Mouse (Mus musculus): ENCODE measurements around the gene Micall2.
"Not testable (repeated sequence)": the region's sequence is repeated elsewhere in the genome, so short reads cannot be mapped to it uniquely, and the experiment has no call there.

Micall2 gene

GRCm38 (mm10) chr5:139735677-139736503 lies at the start of gene Micall2:
Micall2 (minus strand) TSS chr5:139736336.
- in situ Hi-C loops (cut with MboI; ENCODE audit: low pct_unique_long_range_greater_than_20kb in 1 of 2, low sequenced_read_pairs in 2 of 2, unreplicated experiment in 1 of 2), result no loop called here

- in situ Hi-C loops (cut with MboI; ENCODE audit: low pct_unique_long_range_greater_than_20kb in 1 of 2, low sequenced_read_pairs in 2 of 2, unreplicated experiment in 1 of 2), result no loop called here
These were observed 45.3 kb upstream of the Micall2 start for GRCm38 (mm10) chr5:139781406-139781805.

- in situ Hi-C loops (cut with MboI; ENCODE audit: low pct_unique_long_range_greater_than_20kb in 1 of 2, low sequenced_read_pairs in 2 of 2, unreplicated experiment in 1 of 2), result no loop called here
These were observed 40.8 kb upstream of the Micall2 start for GRCm38 (mm10) chr5:139776966-139777365.

GRCm38 (mm10) chr5:139775216-139775926 lies 39.2 kb upstream of the Micall2 start, which contains the start of gene Ints1:
Ints1 (minus strand) TSS chr5:139775674.
- in situ Hi-C loops (cut with MboI; ENCODE audit: low pct_unique_long_range_greater_than_20kb in 1 of 2, low sequenced_read_pairs in 2 of 2, unreplicated experiment in 1 of 2), result no loop called here

GRCm38 (mm10) chr5:139768216-139768615 lies 32.1 kb upstream of the Micall2 start:
- in situ Hi-C loops (cut with MboI; ENCODE audit: low pct_unique_long_range_greater_than_20kb in 1 of 2, low sequenced_read_pairs in 2 of 2, unreplicated experiment in 1 of 2), result no loop called here

- in situ Hi-C loops (cut with MboI; ENCODE audit: low pct_unique_long_range_greater_than_20kb in 1 of 2, low sequenced_read_pairs in 2 of 2, unreplicated experiment in 1 of 2), result no loop called here
These were observed 28.2 kb upstream of the Micall2 start for GRCm38 (mm10) chr5:139764296-139764695.

- in situ Hi-C loops (cut with MboI; ENCODE audit: low pct_unique_long_range_greater_than_20kb in 1 of 2, low sequenced_read_pairs in 2 of 2, unreplicated experiment in 1 of 2), result no loop called here
These were observed 22.0 kb upstream of the Micall2 start for GRCm38 (mm10) chr5:139758096-139758495.

GRCm38 (mm10) chr5:139756586-139756985 lies 20.4 kb upstream of the Micall2 start:
- in situ Hi-C loops (cut with MboI; ENCODE audit: low pct_unique_long_range_greater_than_20kb in 1 of 2, low sequenced_read_pairs in 2 of 2, unreplicated experiment in 1 of 2), result no loop called here

- in situ Hi-C loops (cut with MboI; ENCODE audit: low pct_unique_long_range_greater_than_20kb in 1 of 2, low sequenced_read_pairs in 2 of 2, unreplicated experiment in 1 of 2), result no loop called here
These were observed 20.0 kb upstream of the Micall2 start for GRCm38 (mm10) chr5:139756135-139756534.

GRCm38 (mm10) chr5:139754753-139755152 lies 18.6 kb upstream of the Micall2 start:
- in situ Hi-C loops (cut with MboI; ENCODE audit: low pct_unique_long_range_greater_than_20kb in 1 of 2, low sequenced_read_pairs in 2 of 2, unreplicated experiment in 1 of 2), result no loop called here

GRCm38 (mm10) chr5:139750535-139750934 lies 14.4 kb upstream of the Micall2 start:
- in situ Hi-C loops (cut with MboI; ENCODE audit: low pct_unique_long_range_greater_than_20kb in 1 of 2, low sequenced_read_pairs in 2 of 2, unreplicated experiment in 1 of 2), result no loop called here

- in situ Hi-C loops (cut with MboI; ENCODE audit: low pct_unique_long_range_greater_than_20kb in 1 of 2, low sequenced_read_pairs in 2 of 2, unreplicated experiment in 1 of 2), result no loop called here
These were observed 13.4 kb upstream of the Micall2 start for GRCm38 (mm10) chr5:139749413-139750125.

- in situ Hi-C loops (cut with MboI; ENCODE audit: low pct_unique_long_range_greater_than_20kb in 1 of 2, low sequenced_read_pairs in 2 of 2, unreplicated experiment in 1 of 2), result no loop called here
These were observed 9.6 kb upstream of the Micall2 start for GRCm38 (mm10) chr5:139745771-139746170.

- in situ Hi-C loops (cut with MboI; ENCODE audit: low pct_unique_long_range_greater_than_20kb in 1 of 2, low sequenced_read_pairs in 2 of 2, unreplicated experiment in 1 of 2), result not testable (repeated sequence)
These were observed 6.5 kb upstream of the Micall2 start for GRCm38 (mm10) chr5:139742640-139743039.

GRCm38 (mm10) chr5:139738592-139739315 lies 2.6 kb upstream of the Micall2 start:
- in situ Hi-C loops (cut with MboI; ENCODE audit: low pct_unique_long_range_greater_than_20kb in 1 of 2, low sequenced_read_pairs in 2 of 2, unreplicated experiment in 1 of 2), result no loop called here

GRCm38 (mm10) chr5:139737841-139738591 lies 1.9 kb upstream of the Micall2 start:
- in situ Hi-C loops (cut with MboI; ENCODE audit: low pct_unique_long_range_greater_than_20kb in 1 of 2, low sequenced_read_pairs in 2 of 2, unreplicated experiment in 1 of 2), result no loop called here

- in situ Hi-C loops (cut with MboI; ENCODE audit: low pct_unique_long_range_greater_than_20kb in 1 of 2, low sequenced_read_pairs in 2 of 2, unreplicated experiment in 1 of 2), result no loop called here
These were observed 386 bp upstream of the Micall2 start for GRCm38 (mm10) chr5:139736504-139736940.

GRCm38 (mm10) chr5:139734746-139735145 lies 1.4 kb downstream of the Micall2 start:
- in situ Hi-C loops (cut with MboI; ENCODE audit: low pct_unique_long_range_greater_than_20kb in 1 of 2, low sequenced_read_pairs in 2 of 2, unreplicated experiment in 1 of 2), result no loop called here
